Mouse (Mus musculus) liver, embryonic 14.5 days (tissue): Measurements from ENCODE around the gene Lgsn. TPM values are rescaled to one million over a fixed set of nuclear protein-coding genes. Genes with fewer than 3 reads are reported as not detected.

Experiments used
- ATAC-seq: fragments of 200-750 bp; cut with Nextera tagmentation; 2 replicates; pipeline ENCODE4 v1.8.0; 2017; ENCODE audit warnings: moderate number of reproducible peaks, mild to moderate bottlenecking, moderate library complexity; ENCODE audit not compliant: insufficient read depth
- DNase-seq, 3 experiments: peaks; one replicate each; pipeline ENCODE4 v3.0.0-alpha.2; 2012 to 2013; ENCODE audit warnings: low read depth in 3 of 3, low spot score in 3 of 3
- H3K27ac ChIP-seq: fragments of 300-500 bp; sonication (generic); 2 replicates; pipeline ENCODE4 v1.5.1; 2014; ENCODE audit warnings: moderate library complexity, mild to moderate bottlenecking, control low read depth, inconsistent platforms
- H3K27me3 ChIP-seq: fragments of 300-500 bp; sonication (generic); 2 replicates; pipeline ENCODE4 v1.6.1; 2014; ENCODE audit warnings: mild to moderate bottlenecking, low read length, moderate library complexity; ENCODE audit not compliant: control insufficient read depth, insufficient read depth
- H3K36me3 ChIP-seq: fragments of 300-500 bp; sonication (generic); replicated peaks from 2 replicates; pipeline ENCODE4 v1.6.1; 2014; ENCODE audit warnings: low read depth; ENCODE audit not compliant: control insufficient read depth, insufficient read depth
- H3K4me1 ChIP-seq, 2 experiments: fragments of 200-500 bp in 1 of 2; fragments of 300-500 bp in 1 of 2; sonication (generic) in 1 of 2; replicated peaks; 2 replicates each; pipeline ENCODE4 v1.6.1; 2012 to 2014; ENCODE audit warnings: antibody characterized with exemption in 1 of 2, inconsistent platforms in 1 of 2, low read length in 1 of 2; ENCODE audit not compliant: control insufficient read depth in 2 of 2, insufficient read depth in 2 of 2
- H3K4me2 ChIP-seq: fragments of 300-500 bp; sonication (generic); 2 replicates; pipeline ENCODE4 v1.6.1; 2014; ENCODE audit warnings: low read depth, mild to moderate bottlenecking, control low read depth, moderate library complexity
- H3K4me3 ChIP-seq, 2 experiments: fragments of 200-500 bp in 1 of 2; fragments of 300-500 bp in 1 of 2; sonication (generic) in 1 of 2; 2 replicates each; pipeline ENCODE4 v1.5.1; 2012 to 2014; ENCODE audit warnings: low read depth in 2 of 2, low read length in 2 of 2, mild to moderate bottlenecking in 2 of 2, control low read depth in 1 of 2, inconsistent platforms in 1 of 2, moderate library complexity in 1 of 2; ENCODE audit not compliant: insufficient read depth in 1 of 2
- H3K9ac ChIP-seq: fragments of 300-500 bp; sonication (generic); replicated peaks from 2 replicates; pipeline ENCODE4 v1.6.1; 2014; ENCODE audit warnings: mild to moderate bottlenecking, control low read depth, moderate library complexity
- H3K9me3 ChIP-seq: fragments of 300-500 bp; sonication (generic); 2 replicates; pipeline ENCODE4 v1.6.1; 2016; ENCODE audit warnings: low read length, mixed read lengths; ENCODE audit not compliant: control insufficient read depth
- CTCF ChIP-seq: IDR thresholded peaks from 2 replicates; pipeline ENCODE4 v1.5.1; 2016; ENCODE audit warnings: antibody characterized with exemption, low read depth, control low read depth
- EP300 ChIP-seq: IDR thresholded peaks from 2 replicates; pipeline ENCODE4 v1.6.1; 2016; ENCODE audit warnings: antibody characterized with exemption, low read depth
- WGBS: fragments of 180-500 bp; shearing (Covaris S2); extraction: QIAGEN DNeasy Blood & Tissue Kit; methylation state at CpG from one replicate; pipeline ENCODE4 v1.1.7; 2014; ENCODE audit not compliant: insufficient replicate concordance; 5-methylcytosine and 5-hydroxymethylcytosine counted together
- polyA plus RNA-seq, 2 experiments: library from polyadenylated mRNA; depleted of rRNA in 1 of 2; stranded (reverse) in 1 of 2; unstranded in 1 of 2; fragments of >200 nt; fragmentation: Nextera tagmentation in 1 of 2; extraction: Ambion mirVana in 1 of 2; gene quantifications; 2 replicates each; pipeline versions ENCODE4 v1.2.1 to v1.2.3; 2012 to 2014

The Lgsn gene
- polyA plus RNA-seq (2012; rRNA removed) (not detected in 2 replicates), polyA plus RNA-seq (2014; fragmentation: Nextera tagmentation; extraction: Ambion mirVana) (not detected in 2 replicates)

DNA sequence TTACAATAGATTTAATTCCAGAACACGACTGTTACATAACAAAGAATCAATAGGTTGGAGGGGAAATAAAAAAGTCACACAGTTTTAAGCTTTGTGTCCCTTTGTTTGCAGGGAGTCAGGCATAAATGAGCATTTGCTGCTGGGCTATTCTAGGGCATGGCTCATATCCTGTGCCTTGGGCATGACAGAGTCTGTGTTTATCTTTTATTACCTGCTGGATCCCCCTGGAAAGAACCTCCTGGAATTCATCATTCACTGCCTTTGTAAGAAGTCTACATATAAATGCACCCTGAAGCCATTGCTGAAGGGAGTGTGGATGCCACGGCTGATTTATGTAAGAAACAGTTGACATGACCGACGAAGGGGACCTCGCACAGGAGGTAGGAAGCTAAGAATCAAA lies at the start of gene Lgsn:
TSS of gene Lgsn (plus strand) at position 301 of the 400 bp plus-strand sequence.
- Histone ChIP-seq H3K36me3 (no peaks in the 10 kb centered on the region), H3K27ac (no peak within 1 kb of the TSS), H3K4me3 (no peak within 1 kb of the TSS), H3K9me3 (no peaks in the 10 kb centered on the region), H3K4me1 (no peaks in the 10 kb centered on the region), H3K27me3 (no peaks in the 10 kb centered on the region), H3K4me2 (no peak within 1 kb of the TSS), H3K9ac (no peak within 1 kb of the TSS)
- DNase-seq (no peak), ATAC-seq (no peak)
- 71% methylated on average over 5 of the region's 5 CpGs for WGBS
- TF ChIP-seq EP300 (no peak), CTCF (no peak)

DNA sequence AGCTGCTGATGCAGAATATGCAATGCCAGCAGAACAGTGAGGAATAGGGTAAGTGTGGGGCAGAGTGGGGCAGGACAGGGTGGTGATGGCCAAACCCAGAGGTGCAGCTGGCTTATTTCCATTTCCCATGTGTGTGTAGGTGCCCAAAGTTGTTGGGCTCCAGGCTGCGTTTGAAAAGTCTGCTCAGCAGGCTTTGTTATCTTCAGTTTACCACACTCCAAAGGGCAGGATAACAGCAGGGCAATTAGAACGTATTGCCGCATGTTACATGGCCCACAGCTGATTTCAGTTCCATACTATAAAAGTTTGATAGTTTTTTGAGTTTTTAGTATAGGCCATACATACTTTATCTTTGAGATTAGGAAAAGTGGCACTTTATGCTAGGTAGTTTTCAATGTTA lies 37.8 kb upstream of the Lgsn start:
- DNase-seq = no peak
- ATAC-seq = no peak
- Histone ChIP-seq H3K4me3 (no peak overlapping the region), H3K4me1 (no peaks in the 10 kb centered on the region), H3K27ac (no peak overlapping the region), H3K4me2 (no peak overlapping the region), H3K9ac (no peak overlapping the region), H3K36me3 (no peaks in the 10 kb centered on the region), H3K27me3 (no peaks in the 10 kb centered on the region), H3K9me3 (no peaks in the 10 kb centered on the region)
- TF ChIP-seq EP300 (no peak), CTCF (no peak)
- WGBS = 64% methylated on average over 3 of the region's 3 CpGs

DNA sequence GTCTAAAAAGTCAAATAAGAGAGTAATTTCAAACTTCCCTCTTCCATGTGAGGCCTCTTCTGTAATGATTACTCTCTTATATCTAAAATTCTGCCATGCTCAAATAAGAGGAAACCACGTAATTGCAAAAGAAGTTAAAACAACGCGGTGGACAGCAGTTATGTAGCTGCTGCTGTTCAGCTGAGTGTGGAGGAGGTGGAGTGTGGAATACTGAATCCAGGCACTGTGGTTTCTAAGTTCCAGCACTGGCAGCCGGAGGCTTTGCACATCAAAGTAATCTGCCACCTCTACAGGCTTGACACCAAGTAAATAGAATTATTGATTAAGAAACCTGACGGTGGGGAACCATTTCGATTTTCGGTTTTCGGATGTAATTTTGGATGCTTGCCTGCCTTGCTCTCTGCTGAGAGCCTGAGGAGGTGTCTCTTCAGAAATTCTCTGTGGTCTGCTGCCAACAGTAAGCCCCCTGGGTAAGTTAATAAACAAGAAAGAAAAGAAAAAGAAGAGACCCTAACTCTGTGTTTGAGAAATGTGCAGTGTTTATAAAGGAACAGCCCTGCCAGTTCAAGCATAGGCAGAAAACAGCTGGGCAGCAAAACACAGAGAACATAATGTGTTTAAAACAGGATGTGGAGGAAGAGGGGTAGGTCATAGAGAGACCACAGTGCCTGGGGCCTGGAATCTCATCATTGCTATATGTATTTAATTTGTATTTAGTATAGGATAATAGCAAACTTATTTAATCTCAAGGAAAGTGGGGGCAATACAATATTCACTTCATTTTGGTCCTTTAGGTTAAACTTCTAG lies 33.7 kb upstream of the Lgsn start:
- no peak for TF ChIP-seq EP300
- TF ChIP-seq CTCF = no peak
- DNase-seq = no peak
- no peak overlapping the region for H3K9ac ChIP-seq
- no peak for ATAC-seq
- H3K4me3 ChIP-seq = no peak overlapping the region
- H3K27me3 ChIP-seq = no peaks in the 10 kb centered on the region
- 42% methylated on average over 8 of the region's 8 CpGs for WGBS
- H3K27ac ChIP-seq = no peak overlapping the region
- no peaks in the 10 kb centered on the region for H3K36me3 ChIP-seq
- H3K4me1 ChIP-seq = no peaks in the 10 kb centered on the region
- no peak overlapping the region for H3K4me2 ChIP-seq
- no peaks in the 10 kb centered on the region for H3K9me3 ChIP-seq

DNA sequence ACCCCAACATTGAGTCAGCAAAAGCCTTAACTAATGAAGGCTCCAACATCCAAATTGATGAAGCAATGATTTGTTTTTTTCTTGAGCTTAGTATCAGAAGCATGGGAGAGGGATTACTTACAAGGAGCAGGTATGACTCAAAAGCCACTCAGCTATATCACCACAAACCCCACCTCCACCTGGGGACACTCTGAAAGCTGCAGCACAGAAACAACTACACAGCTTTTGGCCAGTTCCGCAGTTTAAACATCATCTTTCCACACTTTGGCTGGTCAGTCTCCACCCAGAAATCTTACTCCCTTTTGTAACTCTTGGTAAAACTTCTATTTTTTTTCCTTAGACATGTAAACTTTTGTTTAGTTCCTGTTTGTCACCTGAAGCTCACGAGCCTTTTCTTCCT lies 32.6 kb upstream of the Lgsn start:
- Histone ChIP-seq H3K4me2 (no peak overlapping the region), H3K4me1 (no peaks in the 10 kb centered on the region), H3K9me3 (no peaks in the 10 kb centered on the region), H3K27me3 (no peaks in the 10 kb centered on the region), H3K36me3 (no peaks in the 10 kb centered on the region), H3K9ac (no peak overlapping the region), H3K4me3 (no peak overlapping the region), H3K27ac (no peak overlapping the region)
- WGBS = 50% methylated on average over 2 of the region's 2 CpGs
- no peak for TF ChIP-seq CTCF
- no peak for TF ChIP-seq EP300
- ATAC-seq = no peak
- no peak for DNase-seq

DNA sequence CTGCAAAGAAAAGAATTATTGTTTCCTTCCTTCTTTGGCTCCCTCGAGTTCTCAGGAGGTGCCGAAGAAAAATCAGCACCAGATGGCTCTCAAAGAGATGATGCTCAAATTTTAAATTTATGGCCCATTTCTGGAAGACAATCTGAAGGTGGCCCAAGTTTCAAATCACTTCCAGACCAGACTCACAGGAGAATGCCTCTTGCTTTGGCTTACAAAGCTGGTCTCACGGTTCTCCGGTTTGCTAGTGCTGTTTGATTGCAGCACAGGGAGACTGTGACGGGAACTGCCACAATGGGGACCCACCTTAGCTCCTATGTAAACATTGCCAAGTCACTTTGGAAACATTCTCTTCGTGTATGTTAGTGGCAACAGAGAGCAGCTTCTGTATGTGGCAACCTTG lies 26.5 kb upstream of the Lgsn start:
- WGBS = 37% methylated on average over 6 of the region's 6 CpGs
- TF ChIP-seq CTCF (no peak), EP300 (no peak)
- Histone ChIP-seq H3K4me2 (no peak overlapping the region), H3K4me1 (no peaks in the 10 kb centered on the region), H3K4me3 (no peak overlapping the region), H3K27me3 (no peaks in the 10 kb centered on the region), H3K9me3 (no peaks in the 10 kb centered on the region), H3K36me3 (no peaks in the 10 kb centered on the region), H3K9ac (no peak overlapping the region), H3K27ac (no peak overlapping the region)
- ATAC-seq = no peak
- DNase-seq = no peak
